Mouse (Mus musculus): ENCODE data around the gene Ylpm1.

Gene Ylpm1

DNA sequence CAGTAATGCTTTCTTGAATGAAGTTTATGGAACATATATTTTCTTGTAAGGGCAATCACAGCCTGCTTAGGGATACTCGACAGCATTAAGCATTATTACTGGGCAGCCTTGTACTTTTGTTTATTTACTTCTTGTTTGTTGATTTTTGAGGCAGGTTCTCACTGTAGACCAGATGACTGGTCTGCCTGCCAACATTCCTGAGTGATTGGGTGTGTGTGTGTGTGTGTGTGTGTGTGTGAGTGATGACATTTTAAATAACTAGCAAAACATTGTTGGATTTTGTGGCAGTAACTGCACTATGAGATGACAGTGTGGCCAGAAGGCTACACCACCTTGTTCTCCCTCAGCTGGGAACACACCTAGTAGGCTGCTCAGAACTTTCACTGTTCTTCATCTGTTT is 13.7 kb downstream of the Ylpm1 start:
- no peak for DNase-seq (ENCODE audit: low spot score in 2 of 2)

DNA sequence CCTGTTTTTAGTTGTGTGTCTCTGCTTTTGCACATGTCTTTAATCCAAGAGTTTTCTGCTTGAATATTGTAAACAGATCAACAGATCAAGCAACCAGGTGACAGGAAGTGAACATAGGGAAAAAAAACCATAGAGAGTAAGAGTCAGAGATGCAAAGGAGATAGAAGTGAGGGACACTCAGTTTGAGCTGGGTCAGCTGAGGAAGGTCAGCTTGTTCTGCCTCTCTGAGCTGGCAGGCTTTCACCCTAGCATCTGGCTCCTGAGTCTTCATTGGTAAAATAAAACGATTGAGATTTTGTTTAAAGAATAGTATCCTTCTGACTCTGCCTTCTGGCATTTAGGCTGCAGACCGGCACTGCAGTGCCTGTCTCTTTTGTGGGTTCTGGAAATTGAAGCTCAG is 14.4 kb downstream of the Ylpm1 start:
- no peak for DNase-seq (ENCODE audit: low spot score in 2 of 2)

DNA sequence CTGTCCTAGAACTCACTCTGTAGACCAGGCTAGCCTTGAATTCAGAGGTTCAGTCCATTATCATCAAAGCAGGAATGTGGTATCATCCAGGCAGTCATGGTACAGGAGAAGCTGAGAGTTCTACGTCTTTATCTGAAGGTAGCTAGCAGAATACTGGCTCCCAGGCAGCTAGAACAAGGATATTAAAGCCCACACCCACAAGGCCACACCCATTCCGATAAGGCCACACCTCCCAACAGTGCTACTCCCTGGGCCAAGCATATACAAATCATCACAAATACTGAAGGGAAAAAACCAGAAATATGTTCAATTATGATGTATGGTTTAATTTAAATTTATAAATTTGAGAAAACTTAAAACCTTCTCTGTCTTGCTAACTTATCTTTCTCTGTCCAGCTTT is 16.1 kb downstream of the Ylpm1 start:
- no peak for DNase-seq (ENCODE audit: low spot score in 2 of 2)

DNA sequence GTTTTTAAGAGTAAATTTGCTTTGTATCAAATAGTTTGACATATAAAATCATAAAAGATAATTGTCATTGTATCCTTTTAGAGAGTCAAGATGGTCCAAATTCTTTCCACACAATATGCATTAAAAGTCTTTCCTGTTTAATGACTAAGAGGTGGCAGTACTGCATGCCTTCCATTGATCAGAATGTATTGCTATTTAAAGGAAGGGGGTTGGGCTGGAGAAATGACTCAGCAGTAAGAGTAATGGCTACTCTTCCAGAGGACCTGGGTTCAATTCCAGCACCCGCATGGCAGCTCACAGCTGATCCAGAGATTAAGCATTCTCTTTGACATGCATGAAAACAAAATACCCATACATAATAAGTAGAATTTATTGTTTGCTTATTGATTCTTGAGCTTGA is 25.9 kb downstream of the Ylpm1 start:
- DNase-seq (ENCODE audit: low spot score in 2 of 2): no peak

DNA sequence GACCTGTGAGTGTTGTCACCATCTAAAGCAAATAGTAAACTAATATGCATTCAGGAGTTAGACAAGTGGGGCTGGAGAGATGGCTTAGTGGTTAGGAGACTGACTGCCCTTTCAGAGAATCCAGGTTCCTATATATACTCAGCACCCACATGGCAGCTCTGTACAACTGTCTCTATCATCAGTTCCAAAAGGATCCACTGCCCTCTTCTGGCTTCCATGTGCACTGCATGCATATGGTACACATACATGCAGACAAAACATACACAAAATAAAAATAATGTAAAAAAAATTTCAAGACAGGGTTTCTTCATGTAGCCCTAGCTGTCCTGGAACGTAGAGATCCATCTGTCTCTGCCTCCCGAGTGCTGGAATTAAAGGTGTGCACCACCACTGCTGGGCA is 36.6 kb downstream of the Ylpm1 start:
- DNase-seq (ENCODE audit: low spot score in 2 of 2): peak; percentile 22 to 37

DNA sequence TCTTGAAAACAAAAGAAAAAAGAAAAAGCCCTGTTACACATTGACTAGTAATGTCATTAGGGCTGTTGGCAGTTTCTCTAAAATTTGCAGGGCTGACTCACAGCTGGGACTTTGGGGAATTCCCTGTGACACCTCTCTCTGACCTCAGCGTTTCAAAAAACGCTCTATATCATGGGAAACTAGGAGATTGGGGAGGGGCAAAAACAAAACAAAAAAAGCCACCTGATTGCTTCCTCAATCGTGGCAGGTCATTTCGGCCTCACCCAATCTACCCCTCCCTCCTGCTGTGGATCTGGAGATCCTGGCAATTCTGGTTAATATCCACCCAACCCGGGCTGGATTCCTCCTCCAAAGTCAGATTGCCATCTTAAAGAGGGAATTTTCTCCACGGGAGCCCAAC is 55.1 kb downstream of the Ylpm1 start:
- no peak for DNase-seq (ENCODE audit: low spot score in 2 of 2)

DNA sequence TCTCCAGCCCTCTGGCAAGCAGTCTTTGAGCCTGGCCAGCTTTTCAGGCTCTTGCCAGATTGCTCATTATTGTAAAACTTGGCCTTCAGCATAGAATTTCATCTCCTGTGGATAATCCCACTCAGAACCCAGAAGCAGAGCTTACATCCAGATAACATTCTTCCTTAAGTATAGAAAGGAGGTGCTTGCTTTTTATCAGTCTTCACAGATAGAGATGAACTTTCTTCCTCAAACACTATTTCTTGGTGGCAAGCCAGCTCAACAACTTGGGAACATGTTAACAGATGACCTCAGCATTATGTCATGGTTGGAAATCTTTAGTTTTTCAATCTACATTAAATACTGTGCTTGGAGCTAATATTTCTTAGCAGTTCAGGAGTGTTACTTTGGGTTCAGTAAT is 74.9 kb downstream of the Ylpm1 start:
- no peak for DNase-seq (ENCODE audit: low spot score in 2 of 2)

DNA sequence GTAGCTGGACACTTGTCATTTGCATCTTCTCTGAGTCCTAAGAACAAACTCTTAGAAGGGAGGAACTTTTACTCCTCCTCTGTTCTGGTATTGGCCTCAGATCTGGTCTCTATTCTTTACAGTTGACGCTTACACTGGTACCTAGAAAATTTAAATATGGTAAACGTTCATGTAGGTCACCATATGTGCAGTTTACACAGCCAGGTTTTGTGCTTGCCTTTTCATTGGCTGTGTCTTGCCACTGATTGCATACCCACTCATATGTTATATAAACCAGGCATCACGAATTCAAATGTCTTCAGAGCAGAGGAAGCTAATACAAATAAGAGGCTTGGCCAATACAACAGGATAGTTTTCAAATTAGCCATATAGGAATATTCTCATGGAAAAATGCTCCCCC is 81.0 kb downstream of the Ylpm1 start:
- DNase-seq (ENCODE audit: low spot score in 2 of 2): no peak

DNA sequence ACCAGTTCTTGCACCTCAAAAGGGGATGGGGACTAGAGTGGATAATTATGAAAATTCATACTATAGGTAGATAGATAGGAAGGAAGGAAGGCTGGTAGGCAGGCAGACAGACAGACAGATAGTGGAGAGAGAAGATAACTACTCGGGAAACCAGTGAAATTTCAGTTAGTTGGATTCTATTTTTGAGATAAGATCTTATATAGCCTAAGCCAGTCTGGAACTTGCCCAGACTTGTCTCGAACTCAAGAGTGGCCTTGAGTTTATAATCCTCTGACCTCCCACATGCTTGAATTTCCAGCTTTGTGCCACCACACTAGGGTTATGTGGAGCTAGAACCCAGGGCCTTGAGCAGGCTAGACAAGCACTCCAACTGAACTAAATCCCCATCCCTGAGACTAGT is 88.1 kb downstream of the Ylpm1 start:
- DNase-seq (ENCODE audit: low spot score in 2 of 2): no peak

DNA sequence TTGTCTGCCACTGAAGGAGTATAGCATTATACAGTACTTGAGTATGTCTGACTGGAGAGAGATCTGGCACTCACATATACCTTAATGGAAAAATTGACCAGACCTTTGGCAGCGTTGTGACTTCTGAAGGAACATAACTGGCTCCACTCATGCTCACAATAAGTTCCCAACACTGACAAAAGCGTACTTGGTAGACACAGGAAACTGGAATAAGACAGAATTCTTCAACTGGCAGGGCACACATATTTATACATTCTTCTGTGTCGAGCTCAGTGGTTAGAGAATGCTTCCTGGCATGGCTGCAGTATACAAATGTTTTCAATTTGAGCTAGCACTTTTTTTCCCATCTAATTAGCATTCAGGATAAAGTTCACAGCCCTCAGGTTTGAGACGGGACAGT is 88.8 kb downstream of the Ylpm1 start:
- DNase-seq (ENCODE audit: low spot score in 2 of 2): no peak

DNA sequence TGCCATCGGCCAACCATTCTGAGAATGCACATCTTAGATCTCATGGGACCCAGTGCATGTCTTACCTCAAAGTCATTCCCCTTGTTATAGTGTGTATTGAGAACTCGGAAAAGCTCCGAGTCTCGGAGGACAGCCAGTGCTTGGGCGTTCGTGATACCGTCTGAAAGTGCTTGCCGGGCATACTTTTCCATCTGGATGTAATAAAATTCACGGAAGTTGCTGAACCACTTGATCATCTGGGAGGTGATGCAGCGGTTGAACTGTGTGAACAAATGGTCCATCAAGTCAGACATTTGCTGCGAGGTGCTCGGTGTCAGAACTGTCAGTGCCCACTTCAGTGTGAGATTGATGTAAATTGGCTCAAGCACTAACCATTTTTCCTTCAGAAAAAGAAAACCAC is 91.7 kb downstream of the Ylpm1 start:
- no peak for DNase-seq (ENCODE audit: low spot score in 2 of 2)

DNA sequence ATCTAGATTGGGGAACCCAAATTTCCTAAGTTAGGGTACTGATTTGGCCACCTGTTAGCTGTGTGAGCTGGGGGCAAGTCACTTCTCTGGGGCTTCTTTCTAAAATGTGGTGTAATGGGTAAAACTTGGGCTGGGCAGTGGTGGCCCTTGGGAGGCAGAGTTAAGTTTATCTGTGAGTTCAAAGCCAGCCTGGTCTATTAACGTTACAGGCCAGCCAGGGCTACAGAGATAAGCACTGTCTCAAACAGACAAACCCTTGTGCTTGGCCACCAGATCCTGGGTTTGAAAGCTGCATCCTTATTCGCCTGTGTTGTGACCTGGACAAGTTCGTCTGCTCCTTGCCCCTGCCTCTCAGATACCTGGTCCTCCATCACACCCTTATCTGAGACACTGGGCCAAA is 95.1 kb downstream of the Ylpm1 start:
- no peak for DNase-seq (ENCODE audit: low spot score in 2 of 2)

DNA sequence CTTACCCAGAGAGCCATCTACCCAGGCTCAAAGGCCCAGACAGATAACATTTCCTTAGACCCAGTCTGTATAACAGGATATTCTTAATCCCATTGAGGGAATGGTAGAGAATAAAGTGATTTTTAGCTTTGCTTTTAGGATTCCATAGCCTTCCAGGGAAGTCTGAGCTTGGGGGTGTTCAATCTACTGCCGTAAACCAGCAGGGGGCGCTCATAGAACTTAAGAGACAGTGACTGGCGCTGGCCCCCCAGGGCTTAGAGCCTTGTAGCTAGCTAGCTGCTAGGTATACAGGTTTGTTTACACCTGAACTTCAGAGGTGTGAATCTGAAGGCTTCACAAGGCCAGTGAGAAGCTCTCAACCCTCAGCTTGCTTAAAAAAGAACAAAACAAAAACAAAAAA is 96.1 kb downstream of the Ylpm1 start:
- DNase-seq (ENCODE audit: low spot score in 2 of 2): peak; percentile 50 to 87

DNA sequence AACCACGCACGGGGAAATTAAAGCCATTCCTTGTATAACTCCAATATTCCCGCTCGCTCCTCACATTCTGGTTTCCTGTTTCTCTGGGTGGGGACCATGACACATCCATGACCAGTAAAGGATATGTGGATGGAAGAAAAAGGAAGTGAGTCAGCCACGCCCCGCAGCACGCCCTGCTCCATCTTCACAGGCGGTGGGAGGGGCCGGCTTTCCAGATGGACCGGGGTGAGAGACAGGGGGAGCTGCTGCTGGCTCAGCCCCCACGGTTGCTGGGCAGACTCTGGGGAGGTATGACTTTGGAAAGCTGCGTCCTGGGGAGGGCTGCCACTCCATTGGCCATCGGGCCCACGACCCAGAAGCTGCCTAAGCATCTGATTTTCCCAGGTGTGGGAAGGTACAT is 97.9 kb downstream of the Ylpm1 start:
- DNase-seq (ENCODE audit: low spot score in 2 of 2): no peak

DNA sequence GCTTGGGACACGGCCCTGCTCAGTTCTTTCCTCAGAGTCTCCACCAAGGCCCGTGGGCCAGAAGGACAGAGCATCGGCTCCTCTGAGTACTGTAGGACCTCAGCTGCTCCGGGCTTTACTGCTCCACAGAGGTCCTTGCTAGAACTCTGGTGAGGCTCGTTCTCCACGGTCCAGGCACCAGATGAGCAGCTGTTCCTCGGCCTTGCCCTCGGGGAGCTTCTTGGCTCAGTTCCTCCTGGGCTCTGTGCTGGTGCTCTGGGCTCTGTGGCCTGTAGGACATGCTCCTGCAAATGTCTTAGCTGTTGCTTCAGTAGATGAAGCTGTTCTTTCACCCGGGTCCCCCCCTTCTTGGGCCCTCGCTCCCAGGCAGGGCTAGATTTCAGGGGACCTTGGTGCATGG is 98.6 kb downstream of the Ylpm1 start:
- no peak for DNase-seq (ENCODE audit: low spot score in 2 of 2)

DNA sequence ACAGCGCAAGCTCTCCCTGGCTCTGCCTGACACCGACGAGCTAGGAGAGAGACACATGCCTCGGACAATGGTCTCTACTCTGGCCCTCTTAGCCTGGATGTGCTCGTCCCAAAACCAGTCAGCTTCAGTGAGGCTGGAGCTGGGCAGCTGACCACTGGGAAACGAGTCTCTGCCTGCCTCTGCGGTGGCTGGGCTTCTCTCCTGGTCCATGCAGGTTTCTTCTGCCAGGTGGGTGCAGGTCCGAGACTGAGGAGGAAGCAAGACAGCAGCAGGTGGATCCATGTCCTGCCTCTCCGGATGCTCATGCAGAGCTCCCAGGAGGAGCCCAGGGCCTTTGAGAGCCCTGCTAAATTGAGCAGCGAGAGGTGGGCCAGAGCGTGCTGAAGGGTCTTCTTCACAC is 99.0 kb downstream of the Ylpm1 start:
- no peak for DNase-seq (ENCODE audit: low spot score in 2 of 2)

DNA sequence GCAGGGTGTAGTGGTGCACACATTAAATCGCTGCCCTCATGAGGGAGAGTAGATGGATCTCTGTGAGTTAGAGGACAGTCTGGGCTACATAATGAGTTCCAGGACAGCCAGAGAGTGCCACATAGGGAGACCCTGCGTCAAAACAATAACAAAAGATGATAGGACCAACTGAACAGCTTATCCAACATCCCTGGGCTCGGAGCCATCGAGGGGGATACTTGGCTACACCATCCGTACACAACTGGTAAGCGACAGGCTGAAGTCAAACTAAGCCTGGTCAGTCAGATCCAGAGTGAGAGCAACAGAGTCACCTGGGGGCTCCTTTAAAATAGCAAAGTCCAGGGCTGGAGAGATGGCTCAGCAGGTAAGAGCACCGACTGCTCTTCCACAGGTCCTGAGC is 99.7 kb downstream of the Ylpm1 start:
- DNase-seq (ENCODE audit: low spot score in 2 of 2): no peak

DNA sequence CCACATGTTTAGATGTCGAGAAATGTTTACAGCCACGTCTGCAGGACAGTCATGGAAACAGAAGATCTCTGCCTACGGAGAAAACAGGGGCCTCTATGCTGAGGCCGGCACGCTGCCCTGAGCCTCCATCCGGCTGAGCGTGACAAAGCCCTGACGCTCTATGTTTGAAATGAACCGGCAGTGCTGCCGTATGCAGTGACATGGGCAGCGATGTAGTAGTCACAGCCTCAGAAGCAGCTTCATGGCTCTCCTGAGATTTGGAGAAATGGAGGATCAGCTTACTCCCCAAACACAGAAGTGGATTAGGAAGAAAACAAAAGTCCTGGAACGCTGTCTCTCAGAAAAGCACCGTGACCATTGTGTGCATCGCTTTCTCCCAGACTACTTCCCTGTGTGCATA is 104.9 kb downstream of the Ylpm1 start:
- DNase-seq (ENCODE audit: low spot score in 2 of 2): no peak

DNA sequence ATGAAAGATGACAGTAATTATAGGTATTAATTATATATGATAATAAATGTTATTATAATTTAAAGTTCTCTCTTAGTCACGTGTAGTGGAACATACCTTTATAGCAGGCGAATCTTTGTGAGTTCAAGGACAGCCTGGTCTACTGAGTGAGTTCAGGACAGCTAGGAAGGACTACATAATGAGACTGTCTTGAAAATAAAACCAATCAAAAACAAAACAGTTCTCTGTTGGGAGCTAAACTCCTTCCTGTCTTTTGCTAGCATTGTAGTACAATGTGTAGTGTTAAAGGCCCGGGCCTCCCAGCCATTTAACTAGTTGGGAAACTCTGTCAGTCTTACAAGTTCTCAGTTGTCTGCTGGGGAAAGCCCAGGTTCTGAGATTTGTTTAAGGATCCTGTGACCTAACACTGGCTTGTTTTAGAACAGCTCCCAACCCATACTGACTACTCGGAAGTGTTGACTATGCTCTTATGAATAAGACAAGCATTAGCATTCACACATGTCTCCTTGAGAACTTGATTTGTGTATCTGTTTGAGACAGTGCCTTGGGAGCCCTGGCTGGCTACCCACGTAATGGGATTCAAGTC is 105.5 kb downstream of the Ylpm1 start:
- DNase-seq (ENCODE audit: low spot score in 2 of 2): no peak

DNA sequence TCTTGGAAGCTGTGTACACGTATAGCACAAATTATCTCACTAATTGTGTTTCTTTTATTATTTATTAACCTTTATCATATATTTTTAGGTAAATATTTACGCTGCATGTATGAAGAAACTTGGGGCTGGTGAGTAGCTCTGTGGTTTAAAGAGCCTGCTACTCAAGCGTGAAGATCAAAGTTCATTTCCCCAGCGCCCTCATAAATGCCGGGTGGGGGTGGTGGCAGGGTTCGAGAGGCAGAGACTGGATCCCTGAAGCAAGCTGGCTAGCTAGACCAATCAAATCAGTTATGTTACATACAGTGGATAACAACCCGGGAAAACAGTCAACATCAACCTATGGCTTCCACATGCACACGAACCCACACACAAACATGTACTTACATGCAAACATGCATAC is 107.0 kb downstream of the Ylpm1 start:
- DNase-seq (ENCODE audit: low spot score in 2 of 2): no peak

DNA sequence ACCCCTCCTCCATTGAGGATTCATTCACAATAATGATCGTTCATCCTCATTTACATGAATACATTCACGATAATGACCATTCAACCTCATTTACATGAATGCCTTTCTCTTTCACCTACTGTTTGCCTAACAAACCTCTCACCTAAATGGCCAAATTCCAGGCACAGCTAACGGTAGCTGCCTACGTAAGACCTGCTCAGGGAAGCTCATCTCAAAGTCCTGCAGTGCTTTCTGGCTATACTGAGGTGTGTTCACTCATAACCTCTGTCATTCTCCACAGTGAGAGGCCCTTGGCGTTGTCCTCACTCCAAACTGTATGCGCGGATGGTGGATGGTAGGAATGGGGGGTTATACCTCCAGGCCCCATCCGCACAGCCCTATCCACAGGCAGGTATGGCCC is 108.7 kb downstream of the Ylpm1 start:
- DNase-seq (ENCODE audit: low spot score in 2 of 2): no peak

DNA sequence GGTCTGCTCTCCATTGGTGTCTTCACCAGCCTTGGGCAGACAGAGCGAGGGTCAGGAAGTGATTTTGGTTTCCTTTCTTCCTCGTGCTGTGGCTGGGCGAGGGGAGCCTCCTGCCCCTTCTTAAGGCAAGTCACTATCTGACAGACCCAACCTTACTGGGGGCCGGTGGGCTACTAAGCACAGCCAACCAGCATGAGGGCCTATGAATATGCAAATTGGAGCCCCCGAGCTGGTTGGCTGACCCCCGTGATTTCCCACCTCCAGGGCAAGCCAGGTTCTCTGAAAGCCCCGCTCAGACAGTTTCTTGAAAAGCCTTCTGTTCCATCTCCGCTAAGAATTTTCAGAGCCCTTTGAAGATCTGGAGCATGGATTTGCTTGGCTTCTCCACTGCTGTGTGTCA is 110.2 kb downstream of the Ylpm1 start:
- no peak for DNase-seq (ENCODE audit: low spot score in 2 of 2)

DNA sequence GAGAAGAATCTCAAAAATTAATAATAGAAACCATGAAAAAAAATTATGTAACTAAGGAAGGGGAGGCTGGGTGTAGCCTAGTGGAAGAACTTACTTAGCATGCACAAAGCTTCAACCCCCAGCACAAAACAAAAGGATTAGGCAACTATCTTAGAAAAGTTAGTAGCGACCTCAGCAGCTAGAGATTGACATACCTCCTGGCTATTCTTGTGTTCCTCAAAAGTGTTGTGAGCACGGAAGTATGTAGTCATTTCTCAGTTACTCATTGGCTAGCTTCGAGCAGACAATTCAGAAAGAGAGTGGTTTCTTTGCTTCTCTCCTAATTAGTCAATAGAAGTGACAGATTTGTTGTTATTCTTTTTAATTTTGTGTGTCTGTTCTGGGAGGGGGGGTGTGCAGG is 112.5 kb downstream of the Ylpm1 start:
- no peak for DNase-seq (ENCODE audit: low spot score in 2 of 2)

DNA sequence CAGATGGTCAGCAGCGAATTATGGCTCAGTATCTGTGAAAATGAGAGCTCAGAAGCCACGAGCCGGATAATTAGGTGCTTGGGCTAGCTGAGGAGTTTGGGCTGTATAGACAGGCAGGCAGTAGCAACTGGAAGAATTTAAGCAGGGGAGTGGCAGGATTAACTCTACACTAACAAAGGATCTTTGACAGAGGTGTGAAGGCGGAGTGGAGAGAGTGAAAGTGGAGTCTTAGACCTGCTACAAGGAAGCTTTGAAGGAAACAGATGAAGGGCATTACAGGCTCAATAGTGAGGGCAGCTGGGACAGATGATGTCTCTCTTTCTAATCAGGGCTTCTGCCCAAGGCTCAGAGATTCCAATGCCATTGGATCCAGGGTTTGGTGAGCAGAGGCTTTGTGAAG is 113.3 kb downstream of the Ylpm1 start:
- no peak for DNase-seq (ENCODE audit: low spot score in 2 of 2)
